Mouse (Mus musculus) retina, postnatal 1 day (tissue): ENCODE results near the gene Jdp2.
A peak's percentile ranks its signal among the peaks of the same experiment; 100 is the strongest.

Experiments used
- DNase-seq: peaks from one replicate; pipeline ENCODE4 v3.0.0-alpha.2; 2012

Gene Jdp2

GRCm38 (mm10) chr12:85602153-85602552 lies 3.3 kb downstream of the Jdp2 start:
- DNase-seq: no peak

DNA sequence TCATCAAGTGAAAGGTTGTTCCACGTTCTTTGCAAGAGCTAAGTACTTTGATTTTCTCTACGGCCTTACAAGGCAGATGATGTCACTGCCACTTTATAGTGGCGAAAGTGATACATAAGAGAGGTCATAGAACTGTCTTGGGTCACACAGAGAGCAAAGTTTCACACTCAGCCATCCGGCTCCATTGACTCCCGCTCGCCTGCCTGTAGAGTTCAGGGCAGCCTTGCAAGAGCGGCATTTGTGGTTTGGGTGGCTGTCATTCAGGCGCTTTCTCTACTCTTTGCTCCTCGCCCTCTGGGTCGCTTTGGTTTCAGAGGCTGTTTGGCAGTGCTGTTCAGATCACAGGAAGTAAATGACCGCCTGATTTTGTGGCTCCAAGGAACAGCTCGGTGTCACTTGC lies 4.0 kb downstream of the Jdp2 start:
- DNase-seq: no peak

- no peak for DNase-seq
Observed at GRCm38 (mm10) chr12:85603767-85604166, 4.9 kb downstream of the Jdp2 start.

DNA sequence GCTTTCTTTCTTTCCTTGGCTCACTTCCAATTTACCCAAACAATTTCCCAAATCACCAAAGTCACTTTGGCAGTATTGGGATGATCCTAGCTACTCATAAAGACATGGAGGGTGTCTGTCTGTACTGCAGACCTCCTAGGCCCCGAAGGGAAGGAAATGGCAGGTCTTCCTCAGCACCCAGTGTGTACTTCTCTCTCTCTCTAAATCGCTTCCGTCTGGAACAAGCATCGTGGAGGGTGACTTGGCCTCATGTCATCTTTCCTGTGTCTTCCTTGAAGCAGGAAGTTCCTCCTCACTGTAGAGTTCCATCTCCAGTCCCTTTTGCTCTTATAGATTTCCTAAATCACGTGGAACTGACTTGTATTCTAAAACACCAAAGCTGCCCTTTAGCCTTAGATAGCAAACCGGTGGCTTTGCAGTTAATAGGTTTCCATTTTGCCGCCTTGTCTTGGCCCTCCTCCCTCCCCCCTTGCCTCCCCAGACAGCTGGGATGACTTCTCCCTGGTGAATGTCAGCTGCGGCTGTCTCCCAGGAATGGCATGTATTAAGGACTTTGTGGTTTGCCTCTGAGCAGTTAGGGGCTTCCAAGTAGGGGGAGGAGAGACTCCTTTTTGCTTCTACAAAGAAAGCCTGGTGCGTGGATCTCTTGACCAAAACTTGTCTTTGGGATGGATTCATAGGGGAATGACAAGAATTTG lies 5.6 kb downstream of the Jdp2 start:
- DNase-seq: no peak

DNA sequence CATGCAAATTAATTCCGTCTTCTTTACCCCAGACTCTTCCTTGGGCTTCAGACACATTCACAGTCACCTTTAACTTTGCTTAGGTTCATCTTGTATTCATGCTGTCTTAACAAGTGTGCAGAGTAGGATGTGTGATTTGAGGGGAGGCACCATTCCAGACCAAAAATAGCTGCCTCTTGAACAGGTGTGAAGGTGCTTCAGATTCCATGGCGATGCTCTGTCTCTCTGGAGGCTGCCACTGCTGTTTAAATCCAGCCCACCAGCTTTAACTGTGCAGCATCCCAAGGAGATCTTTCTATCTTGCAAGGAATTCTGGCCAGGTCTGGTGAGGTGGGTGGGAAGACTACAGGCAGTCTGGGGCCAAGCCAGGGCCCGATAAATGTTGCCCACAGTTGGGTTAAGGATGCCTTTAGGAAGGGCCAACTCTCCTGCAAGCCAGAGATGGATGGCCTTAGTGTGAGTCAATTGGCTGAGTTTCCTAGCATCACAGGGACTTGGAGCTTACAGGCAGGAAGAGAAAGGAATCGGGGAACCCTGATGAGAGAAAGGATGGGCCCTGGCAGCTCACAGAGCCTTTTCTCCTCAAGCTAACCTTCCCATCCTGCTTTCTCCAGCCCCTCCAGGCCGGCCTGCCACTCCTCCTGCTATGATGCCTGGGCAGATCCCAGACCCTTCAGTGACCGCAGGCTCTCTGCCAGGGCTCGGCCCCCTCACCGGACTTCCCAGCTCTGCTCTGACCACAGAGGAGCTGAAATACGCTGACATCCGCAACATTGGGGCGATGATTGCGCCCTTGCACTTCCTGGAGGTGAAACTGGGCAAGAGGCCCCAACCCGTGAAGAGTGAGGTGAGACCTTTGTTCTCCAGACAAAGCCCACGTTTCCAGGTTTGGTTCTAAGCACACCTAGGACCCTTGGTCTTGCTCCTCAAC lies 9.0 kb downstream of the Jdp2 start:
- DNase-seq: no peak

DNA sequence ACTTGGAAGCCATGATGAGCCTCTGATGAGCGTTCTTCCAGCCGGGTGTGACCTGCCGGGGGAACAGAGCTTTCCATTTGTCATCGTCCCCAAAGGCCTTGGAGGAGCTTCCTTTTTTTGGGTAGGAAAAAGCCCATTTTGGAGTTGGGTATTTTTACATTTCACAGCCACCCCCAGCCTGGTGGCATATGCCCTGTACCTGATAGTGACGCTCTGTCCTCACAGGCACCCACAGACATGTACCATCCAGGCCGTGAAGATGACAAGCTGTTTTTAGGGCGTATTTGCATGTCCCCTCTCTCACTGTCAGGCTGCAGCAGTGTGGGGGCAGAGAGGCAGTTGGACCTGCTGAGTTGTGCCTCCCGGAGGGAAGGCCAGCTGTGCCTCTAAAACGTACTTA lies 11.3 kb downstream of the Jdp2 start:
- DNase-seq: no peak

- no peak for DNase-seq
Observed at GRCm38 (mm10) chr12:85614090-85614489, 15.3 kb downstream of the Jdp2 start.

DNA sequence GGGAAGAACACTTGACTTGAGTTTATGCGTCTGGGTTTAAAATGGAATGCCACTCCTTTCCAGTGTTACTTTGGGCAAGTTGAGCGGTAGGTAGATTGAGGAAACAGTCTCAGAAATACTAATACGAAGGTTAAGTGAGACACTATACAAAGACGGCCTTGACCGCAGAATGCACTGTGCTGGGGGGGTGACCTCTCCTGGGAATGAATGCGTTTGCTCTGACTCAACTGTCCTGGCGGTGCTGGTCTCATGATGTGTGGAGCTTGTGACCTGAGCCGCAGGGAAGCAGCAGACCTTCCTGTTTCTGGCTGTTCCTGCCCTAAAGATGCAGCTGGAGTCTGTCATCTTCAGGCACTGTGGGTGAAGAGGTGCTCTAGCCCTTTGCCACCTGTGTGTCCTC lies 16.7 kb downstream of the Jdp2 start:
- no peak for DNase-seq

- no peak for DNase-seq
Observed at GRCm38 (mm10) chr12:85617885-85618284, 19.1 kb downstream of the Jdp2 start.

DNA sequence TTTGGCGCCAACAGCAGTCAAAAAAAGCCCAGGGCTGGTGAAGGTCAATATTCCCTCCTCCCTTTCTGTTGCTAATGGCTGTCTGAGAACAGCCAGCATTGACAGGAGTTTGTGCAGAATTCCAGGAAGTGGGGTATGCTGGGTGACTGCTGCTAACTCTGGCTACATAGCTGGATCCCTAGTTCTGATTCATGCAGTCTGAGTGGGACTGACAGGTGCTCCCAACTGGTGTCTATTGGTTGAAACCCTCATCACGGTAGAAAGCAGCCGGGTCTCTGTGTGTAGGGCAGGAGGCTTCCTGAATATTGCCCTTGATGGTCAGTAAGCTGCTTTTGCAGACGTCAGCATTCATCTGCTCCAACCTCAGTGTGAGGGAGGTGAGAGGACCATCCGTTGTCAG lies 19.6 kb downstream of the Jdp2 start:
- no peak for DNase-seq

GRCm38 (mm10) chr12:85619283-85619897 lies 20.6 kb downstream of the Jdp2 start:
- DNase-seq: peak; percentile 30

DNA sequence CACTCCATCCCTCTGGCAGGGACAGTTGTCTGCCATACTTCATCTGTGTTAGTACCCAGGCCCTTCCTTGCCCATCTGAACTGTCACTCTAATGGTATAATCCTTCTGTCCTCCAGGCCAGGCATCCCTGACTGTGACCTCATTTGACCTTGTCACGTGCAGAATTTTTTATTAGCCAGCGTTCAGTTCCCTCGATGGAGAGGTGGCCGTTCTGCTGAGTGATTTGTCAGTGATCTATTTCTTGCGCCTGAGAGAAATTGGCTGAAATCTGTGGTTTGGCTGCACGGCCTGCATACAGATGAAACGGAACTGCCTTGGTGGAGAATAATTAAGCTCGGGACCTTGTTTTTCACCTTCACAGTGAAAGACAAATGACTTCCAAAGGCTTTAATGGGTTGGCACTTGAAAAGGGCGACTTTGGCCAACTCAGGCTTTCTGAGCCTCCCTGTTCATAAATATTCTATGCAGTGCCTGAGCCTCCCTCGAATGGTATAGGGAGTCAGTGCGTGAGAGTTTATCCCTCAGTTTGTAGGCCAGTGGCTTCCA lies 21.1 kb downstream of the Jdp2 start:
- DNase-seq: peak; percentile 26

GRCm38 (mm10) chr12:85621027-85621426 lies 22.2 kb downstream of the Jdp2 start:
- no peak for DNase-seq

DNA sequence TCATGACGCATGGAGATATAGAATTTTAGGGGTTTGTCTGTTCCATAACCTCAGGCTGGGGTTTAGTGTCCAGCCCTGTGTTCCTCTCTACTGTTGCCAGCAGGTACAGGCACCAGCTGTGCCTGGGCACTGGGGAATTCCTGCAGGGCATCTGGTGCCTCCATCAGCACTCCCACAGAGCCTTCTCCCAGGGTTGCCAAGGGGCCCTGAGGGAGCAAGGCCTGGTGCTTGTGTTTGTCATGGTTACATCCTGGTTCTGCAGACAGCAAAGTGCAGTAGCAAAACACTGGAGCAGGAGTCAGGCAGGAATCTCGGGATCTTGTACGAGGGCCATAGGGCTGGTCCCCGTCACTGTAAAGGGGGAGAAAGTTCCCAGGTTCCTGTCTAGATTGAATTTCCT lies 22.8 kb downstream of the Jdp2 start:
- DNase-seq: peak; percentile 38

DNA sequence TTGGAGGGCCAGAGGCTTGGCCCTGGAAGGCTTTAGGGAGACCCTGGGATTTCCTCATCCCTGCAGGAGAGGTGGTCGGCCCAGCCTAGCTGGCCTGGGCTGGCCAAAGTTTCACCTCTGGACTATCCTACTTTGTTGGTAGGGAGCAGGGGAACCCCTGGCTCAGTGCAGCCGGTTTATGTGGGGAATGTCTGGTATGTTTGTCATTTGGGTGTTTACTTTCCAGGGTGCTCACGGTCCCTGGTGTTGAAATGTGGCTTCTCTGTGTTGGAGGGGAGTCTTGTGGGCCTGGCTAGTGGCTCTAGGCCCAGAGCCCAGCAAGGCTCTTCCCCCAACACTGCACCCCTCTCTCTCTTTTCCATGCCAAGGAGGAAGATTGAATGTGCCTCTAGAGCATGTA lies 24.9 kb downstream of the Jdp2 start:
- DNase-seq: no peak

- no peak for DNase-seq
Observed at GRCm38 (mm10) chr12:85624652-85625051, 25.8 kb downstream of the Jdp2 start.

DNA sequence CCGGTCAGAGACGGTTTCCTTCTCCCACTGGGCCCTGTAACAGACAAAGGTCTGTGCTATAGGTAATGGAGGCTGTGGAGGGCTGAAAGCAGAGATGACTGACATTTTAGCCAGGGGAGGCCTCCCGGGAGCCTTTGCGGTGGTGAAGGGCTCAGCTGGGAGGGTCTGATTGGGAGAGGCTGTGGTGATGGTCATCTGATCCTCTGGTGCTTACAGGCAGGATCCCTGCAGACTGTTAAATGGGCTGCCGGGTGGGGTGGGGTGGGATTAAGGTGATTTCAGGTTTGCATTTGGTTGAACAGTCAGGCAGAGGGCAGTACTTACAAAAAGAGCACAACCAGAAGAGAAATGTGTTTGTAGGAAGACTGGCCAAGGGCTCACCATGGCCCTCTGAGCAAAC lies 27.0 kb downstream of the Jdp2 start:
- DNase-seq: no peak

DNA sequence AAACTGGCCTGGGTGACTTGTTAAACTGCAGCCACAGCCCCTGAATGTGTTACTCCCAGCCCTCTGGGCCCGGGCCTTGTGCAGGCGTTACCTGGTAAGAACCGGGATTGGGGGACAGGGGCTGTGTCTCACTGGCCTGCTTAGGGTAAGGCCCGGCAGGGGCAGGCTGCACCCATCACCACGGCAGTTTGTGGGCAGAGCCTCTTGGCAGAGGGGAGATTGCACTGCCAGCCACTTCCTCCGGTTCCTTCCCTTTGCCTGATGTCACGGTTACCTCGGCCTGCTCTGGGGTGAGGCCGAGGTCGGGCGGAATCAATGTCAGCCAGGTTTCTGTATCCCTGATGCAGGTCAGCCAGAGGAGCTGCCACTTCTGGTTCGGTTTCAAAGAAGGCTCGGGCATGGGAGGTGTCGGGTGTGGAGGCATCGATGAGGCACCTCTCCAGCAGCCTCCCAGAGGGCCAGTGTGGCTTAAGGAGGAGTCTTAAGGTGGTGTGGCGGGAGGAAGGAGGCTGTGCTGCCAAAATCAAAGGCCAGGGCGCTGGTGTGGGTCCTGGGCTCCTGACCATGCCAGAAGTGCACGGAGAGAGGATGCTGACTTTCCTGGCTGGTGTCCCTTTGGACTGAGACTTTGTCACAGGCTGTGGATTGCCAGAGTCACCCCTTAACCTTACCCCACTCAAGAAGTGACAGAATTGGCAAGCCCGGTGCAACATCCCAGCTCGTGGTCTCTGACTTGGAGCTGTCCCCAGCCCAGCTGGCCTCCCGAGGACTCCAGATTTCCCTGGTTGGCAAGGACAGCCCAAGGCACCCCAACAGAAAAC lies 31.0 kb downstream of the Jdp2 start:
- DNase-seq: no peak

DNA sequence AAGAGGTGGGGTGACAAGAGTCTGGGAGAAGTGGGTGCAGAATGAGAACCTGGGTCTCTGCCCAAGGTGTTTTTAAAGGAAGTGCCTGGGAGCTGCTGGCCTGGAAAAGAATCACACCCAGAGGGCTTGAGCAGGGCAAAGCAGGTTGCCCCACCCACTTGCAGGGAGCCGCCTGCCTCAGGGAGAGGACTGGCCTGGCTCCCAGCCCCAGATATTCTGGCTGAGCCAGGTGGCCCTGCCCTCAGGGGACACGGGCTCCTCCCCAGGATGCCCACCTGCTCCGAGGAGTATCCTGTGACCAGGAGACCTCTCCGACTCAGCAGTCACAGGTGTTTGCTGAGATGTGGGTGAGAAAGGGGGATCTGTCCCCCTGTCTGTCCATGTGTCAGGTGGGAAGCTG lies 32.4 kb downstream of the Jdp2 start:
- no peak for DNase-seq

DNA sequence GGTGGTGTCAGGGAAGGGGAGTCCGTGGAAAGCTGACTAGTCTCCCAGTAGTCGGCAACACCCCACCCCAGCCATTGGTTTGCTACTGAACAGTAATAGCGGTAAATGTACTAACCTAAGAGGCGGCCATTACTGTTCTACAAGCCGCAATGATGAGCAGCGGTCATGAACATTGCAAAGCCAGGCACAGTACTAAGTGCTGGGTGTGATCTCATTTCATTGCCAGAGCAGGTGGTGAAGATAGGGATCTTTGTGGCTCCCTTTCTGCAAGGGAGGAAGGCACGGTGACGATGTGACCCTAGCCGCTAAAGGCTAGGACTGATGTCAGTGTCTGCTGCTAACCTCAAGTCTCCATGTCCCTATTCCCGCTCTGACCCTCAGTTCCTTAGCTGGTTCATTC lies 33.5 kb downstream of the Jdp2 start:
- DNase-seq: no peak

- DNase-seq: no peak
Observed at GRCm38 (mm10) chr12:85637932-85638331, 39.1 kb downstream of the Jdp2 start.

DNA sequence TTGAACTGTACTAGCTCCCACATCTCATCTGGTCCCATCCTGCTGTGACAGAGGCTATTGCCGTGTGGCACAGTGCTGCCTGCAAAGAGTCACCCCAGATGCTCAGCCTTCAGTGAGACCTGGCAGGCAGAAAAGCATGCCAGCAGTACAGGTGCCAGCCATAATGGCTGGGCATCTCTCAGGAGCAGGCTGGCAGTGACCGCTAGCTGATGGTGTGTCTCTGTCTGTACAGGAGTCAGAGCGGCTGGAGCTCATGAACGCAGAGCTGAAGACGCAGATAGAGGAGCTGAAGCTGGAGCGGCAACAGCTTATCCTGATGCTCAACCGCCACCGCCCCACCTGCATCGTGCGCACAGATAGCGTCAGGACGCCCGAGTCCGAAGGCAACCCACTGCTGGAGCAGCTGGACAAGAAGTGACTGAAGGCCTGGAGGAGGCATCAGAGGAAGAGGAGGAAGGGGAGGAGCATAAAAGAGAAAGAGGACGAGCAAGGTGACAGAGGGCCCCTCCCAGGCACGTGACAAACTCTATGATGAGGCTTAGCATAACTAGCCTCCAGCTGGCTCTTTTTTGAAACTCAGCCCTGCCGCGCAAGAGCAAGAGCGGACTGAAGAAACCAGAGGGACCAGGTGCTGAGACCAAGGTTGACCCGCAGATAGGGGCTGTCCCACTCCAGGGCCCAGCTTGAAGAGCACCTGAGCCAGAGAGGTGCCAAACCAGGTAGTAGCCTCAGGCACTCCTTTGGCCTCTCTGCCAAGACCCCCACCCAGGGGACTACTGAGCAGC lies 39.9 kb downstream of the Jdp2 start:
- DNase-seq: no peak
